Mouse (Mus musculus): ENCODE results near the gene Bcl2.

DNA sequence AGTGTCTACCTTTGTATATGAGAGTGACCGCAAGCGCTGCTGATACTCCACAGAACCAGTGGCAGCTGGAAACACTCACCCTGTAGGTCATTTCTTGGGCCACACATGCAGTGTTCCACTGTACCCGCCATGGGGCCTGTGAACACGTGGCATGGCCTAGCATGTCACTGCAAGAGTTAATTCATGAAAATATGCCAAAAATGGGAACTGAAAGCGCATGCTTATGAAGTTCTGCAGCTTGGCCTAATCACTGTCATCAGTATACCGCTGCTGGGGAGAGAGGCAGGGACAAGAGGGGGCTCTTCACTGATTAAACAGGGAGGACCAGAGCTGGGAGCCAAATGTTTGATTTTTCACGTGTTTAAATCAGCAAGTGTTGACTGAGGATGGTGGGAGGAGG, 161.2 kb downstream of the Bcl2 start:
- TF ChIP-seq CTCF (IDR thresholded peaks at IDR 0.05; ENCODE audit: extremely low read depth, insufficient read depth, low read length) (no peak), POLR2A (IDR thresholded peaks at IDR 0.05; ENCODE audit: extremely low read depth, insufficient read depth, low read length) (no peak)
